Comparison of ENCODE assay signal across 1 mouse cellular context in genomic region chr4:126083021-126083420, GRCm38 (mm10).
TF ChIP-seq lines count a peak whose summit lies in the region.

No protein-coding gene starts in this region.

TF ChIP-seq in MEL, 35 proteins besides CTCF, POLR2A, EP300 and RAD21:
- TF ChIP-seq TBP (IDR thresholded peaks at IDR 0.05; ENCODE audit: low read depth, low read length), result no peak
- no peak for TF ChIP-seq MAZ (IDR thresholded peaks at IDR 0.05; ENCODE audit: low read depth, low read length)
- peak; percentile 42; the same call in 1 of the 2 replicates for TF ChIP-seq MYC (IDR thresholded peaks at IDR 0.05; ENCODE audit: low read depth, low read length)
- peak; percentile 80 for TF ChIP-seq USF1 (IDR thresholded peaks at IDR 0.05; ENCODE audit: low read depth, low read length)
- TF ChIP-seq MXI1 (IDR thresholded peaks at IDR 0.05; ENCODE audit: low read depth, low read length), result peak; percentile 44; the same call in 1 of the 2 replicates
- no peak for TF ChIP-seq TCF12 (IDR thresholded peaks at IDR 0.05; ENCODE audit: low read depth, low read length)
- no peak for TF ChIP-seq MYB (IDR thresholded peaks at IDR 0.05; ENCODE audit: low read depth, low read length)
- no peak for TF ChIP-seq GABPA (IDR thresholded peaks at IDR 0.05; ENCODE audit: low read depth, low read length)
- no peak for TF ChIP-seq UBTF (IDR thresholded peaks at IDR 0.05; ENCODE audit: borderline replicate concordance, insufficient read depth, low read depth, low read length)
- TF ChIP-seq ZC3H11A (IDR thresholded peaks at IDR 0.05; ENCODE audit: low read depth, low read length), result 0 out of 2 replicates have a peak, but pooled peaks have one; percentile 3
- TF ChIP-seq NELFE (IDR thresholded peaks at IDR 0.05; ENCODE audit: low read depth, low read length), result no peak
- TF ChIP-seq ZKSCAN1 (IDR thresholded peaks at IDR 0.05; ENCODE audit: low read depth, low read length), result no peak
- TF ChIP-seq MAX (IDR thresholded peaks at IDR 0.05; ENCODE audit: low read length), result peak; percentile 49; the same call in 1 of the 2 replicates
- no peak for TF ChIP-seq NRF1 (IDR thresholded peaks at IDR 0.05; ENCODE audit: insufficient read depth, low read depth, low read length, poor library complexity, severe bottlenecking)
- TF ChIP-seq TAL1 (IDR thresholded peaks at IDR 0.05; ENCODE audit: low read length), result no peak
- TF ChIP-seq POLR2AphosphoS5 (IDR thresholded peaks at IDR 0.05; ENCODE audit: borderline replicate concordance, low read depth, low read length), result no peak
- TF ChIP-seq BHLHE40 (IDR thresholded peaks at IDR 0.05; ENCODE audit: borderline replicate concordance, low read depth, low read length), result no peak
- TF ChIP-seq RCOR1 (IDR thresholded peaks at IDR 0.05; ENCODE audit: low read depth, low read length), result peak; percentile 74
- no peak for TF ChIP-seq E2F4 (IDR thresholded peaks at IDR 0.05; ENCODE audit: borderline replicate concordance, low read depth, low read length)
- no peak for TF ChIP-seq ZMIZ1 (IDR thresholded peaks at IDR 0.05; ENCODE audit: low read depth, low read length)
- no peak for TF ChIP-seq JUND (IDR thresholded peaks at IDR 0.05; ENCODE audit: low read depth, low read length)
- TF ChIP-seq USF2 (IDR thresholded peaks at IDR 0.05; ENCODE audit: borderline replicate concordance in 1 of 2, insufficient read depth in 1 of 2, low read depth in 1 of 2, low read length in 2 of 2), result no peak
- TF ChIP-seq KAT2A (conservative IDR thresholded peaks at IDR 0.05; ENCODE audit: low read depth, low read length), result no peak
- no peak for TF ChIP-seq MEF2A (IDR thresholded peaks at IDR 0.05; ENCODE audit: extremely low read depth, insufficient replicate concordance, low read depth, low read length, poor library complexity, severe bottlenecking)
- no peak for TF ChIP-seq HCFC1 (IDR thresholded peaks at IDR 0.05; ENCODE audit: low read depth, low read length)
- no peak for TF ChIP-seq MAFK (IDR thresholded peaks at IDR 0.05; ENCODE audit: borderline replicate concordance, low read depth, low read length)
- peak; percentile 78 for TF ChIP-seq GATA1 (IDR thresholded peaks at IDR 0.05; ENCODE audit: low read depth, low read length)
- TF ChIP-seq SMC3 (IDR thresholded peaks at IDR 0.05; ENCODE audit: low read depth, low read length), result no peak
- peak; percentile 94 for TF ChIP-seq ETS1 (IDR thresholded peaks at IDR 0.05; ENCODE audit: low read depth, low read length)
- TF ChIP-seq ZNF384 (IDR thresholded peaks at IDR 0.05; ENCODE audit: low read depth, low read length), result no peak
- TF ChIP-seq CHD1 (IDR thresholded peaks at IDR 0.05; ENCODE audit: low read depth, low read length), result no peak
- TF ChIP-seq POLR2AphosphoS2 (IDR thresholded peaks at IDR 0.05; ENCODE audit: low read length), result no peak
- no peak for TF ChIP-seq ELF1 (IDR thresholded peaks at IDR 0.05; ENCODE audit: low read depth, low read length)
- TF ChIP-seq SIN3A (IDR thresholded peaks at IDR 0.05; ENCODE audit: low read length), result peak; percentile 82
